Mouse (Mus musculus): ENCODE data around the gene Esrrg.

The Esrrg gene

DNA sequence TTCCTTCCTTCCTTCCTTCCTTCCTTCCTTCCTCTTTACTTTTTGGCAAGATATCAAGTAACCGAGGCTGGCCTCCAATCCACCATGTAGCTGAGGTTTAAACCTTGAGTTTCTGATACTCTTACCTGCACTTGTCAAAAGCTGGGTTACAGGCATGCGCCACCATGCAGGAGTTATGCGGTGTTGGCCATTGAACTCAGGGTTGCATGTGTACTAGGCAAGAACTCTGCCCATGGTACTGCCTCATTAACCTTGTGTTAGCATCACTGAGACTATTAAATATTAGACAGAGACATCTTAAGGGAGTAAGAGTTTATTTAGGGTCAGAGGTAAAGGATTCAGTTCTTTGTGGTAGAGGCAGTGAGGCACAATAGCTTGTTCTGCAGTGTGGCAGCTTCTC is 161.6 kb downstream of the Esrrg start:
- DNase-seq (ENCODE audit: low spot score in 2 of 2) = no peak

DNA sequence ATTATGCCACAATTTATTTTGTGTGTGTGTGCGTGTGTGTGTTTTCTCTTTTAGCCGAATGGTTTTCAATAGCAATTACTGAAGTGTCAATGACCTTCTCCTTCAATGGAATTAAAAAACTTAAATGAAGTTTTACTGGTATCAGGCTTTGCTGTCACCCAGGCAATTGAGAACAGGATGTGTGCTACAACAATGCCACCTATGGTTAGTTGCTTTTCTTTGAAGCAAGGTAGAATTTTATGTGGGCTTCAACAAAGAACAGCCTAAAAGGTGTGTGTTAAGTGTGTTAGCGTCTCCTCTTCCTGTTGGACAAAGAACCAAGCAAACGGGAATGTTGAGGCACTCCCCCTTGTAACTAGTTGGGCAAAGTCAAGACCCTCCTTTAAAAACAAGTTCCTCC is 162.5 kb downstream of the Esrrg start:
- DNase-seq (ENCODE audit: low spot score in 2 of 2) = no peak

DNA sequence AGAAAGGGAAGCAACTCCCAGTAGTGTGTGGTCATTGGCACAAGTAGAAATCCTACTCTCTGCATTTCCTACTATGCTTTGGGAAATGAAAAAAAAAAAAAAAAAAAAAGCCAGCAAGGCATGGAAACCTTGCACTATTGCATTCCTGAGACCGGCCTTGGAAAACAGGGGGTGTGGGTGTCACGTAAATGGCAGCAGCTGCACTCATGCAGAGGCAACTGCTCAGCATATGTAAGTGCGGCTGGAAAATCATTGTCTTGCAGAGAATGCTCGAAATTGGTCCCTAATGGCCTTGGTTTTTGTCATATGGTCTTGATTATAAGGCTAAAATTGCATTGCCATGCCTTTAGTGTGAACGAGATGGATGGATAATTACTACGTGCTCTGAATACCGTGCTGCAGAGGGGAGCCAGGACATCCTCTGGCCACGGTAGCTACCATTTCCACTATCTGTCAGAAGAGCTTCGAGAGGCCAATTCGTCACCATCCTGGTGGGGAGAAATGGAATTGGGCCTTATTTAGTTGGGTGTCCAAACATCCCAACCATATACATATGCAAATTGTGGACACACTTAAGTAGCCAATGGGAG is 171.1 kb downstream of the Esrrg start:
- DNase-seq (ENCODE audit: low spot score in 2 of 2) = no peak

DNA sequence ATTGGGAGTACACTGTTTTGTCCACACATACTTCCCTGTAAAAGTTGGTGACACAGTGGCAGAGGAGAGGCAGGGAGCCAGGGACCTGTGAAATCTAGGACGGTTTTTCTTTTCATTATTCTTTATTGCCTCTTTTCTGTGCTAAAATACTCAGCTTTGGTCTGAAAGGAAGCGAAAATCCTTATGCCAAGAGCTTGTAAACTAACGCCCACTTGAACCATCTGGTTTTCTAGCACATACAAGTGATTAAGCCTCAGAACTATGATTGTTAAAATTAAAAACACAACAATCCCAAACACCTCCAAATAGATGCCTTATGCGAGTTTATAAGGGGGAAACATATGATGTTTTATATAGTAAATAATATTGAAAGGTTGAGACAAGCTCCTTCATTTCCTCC is 176.6 kb downstream of the Esrrg start:
- no peak for DNase-seq (ENCODE audit: low spot score in 2 of 2)

DNA sequence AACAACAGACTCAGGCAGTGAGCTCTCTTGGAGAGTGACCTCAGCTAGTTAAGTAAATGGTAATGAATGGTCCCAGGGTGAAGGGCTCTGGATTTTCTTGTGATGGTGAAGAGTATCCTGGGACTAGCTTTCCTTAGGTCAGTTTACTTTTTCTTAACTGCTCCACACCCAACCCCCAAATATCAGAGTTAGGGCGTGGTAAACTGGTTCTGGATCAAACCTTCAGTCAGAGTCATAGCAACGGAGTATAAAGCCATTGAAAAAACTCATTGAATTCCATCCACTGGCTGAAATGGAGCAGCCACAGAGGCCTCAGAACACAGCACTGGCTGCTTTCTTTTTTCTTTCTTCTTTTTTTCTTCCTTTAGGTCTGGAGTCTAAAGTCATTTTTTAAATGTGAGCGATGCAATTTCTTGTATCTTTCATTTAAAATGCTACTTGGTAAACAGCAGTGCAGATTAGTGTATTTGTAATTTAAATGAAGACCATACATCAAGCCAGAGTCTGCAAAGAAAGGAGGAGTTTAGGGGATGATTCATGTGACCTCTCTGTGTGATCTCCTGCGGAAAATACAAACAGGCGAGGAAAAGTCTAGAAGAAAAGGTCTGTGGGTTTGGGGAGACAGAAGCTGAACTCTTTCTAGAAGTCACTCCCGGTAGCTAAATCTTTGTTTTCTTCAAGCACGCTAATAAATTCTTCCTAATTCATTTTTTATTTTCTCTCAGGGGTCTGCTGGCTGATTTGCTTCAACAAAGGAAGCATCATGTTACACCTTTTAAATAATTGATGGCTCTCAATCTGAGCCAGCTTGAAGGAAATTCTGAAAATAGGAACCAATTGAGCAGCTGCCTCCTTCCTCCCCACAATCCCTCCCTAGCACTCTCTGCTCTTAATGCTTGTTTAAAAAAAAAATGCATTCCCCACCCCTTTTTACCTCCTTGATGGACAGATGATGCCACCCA is 178.7 kb downstream of the Esrrg start:
- no peak for DNase-seq (ENCODE audit: low spot score in 2 of 2)

DNA sequence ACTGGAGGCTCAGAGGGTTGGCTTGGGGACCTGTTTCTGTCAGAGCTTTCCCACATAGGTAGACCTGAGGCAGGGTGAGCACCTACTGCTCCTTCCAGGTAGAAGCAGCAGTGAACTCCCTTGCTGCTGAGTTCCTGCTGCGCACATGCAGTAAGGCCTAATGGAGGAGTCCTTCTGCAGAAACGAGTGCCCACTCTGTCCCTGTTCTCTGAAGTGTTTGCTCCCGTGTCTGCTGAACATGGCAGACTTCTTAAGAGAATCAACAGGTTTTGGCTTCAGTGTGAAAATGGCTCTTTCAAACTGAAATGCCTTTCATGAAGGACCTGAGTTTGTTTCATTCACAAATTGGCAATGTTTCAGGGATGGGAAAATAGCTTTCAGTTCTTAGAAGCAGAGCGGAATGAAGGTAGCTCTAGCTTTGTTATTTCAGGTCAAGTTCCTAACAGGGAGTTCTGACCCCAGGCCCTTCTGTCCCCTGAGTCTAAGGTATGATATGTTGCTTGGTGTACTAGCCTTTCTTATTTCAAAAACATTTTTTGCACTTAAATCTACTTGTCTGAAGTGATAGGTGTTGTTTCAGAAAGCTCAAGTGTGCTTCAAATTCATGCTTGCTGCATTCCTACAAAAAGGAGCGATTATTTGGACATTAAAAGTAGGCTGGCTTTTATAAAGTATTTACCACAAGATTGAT is 185.8 kb downstream of the Esrrg start:
- DNase-seq (ENCODE audit: low spot score in 2 of 2) = no peak

- no peak for DNase-seq (ENCODE audit: low spot score in 2 of 2)
Measured at GRCm38 (mm10) chr1:187795551-187795950, 187.0 kb downstream of the Esrrg start.

GRCm38 (mm10) chr1:187799300-187799699 is 190.7 kb downstream of the Esrrg start:
- no peak for DNase-seq (ENCODE audit: low spot score in 2 of 2)

- DNase-seq (ENCODE audit: low spot score in 2 of 2) = no peak
Measured at GRCm38 (mm10) chr1:187800761-187801160, 192.2 kb downstream of the Esrrg start.

GRCm38 (mm10) chr1:187803566-187803965 is 195.0 kb downstream of the Esrrg start:
- no peak for DNase-seq (ENCODE audit: low spot score in 2 of 2)

- DNase-seq (ENCODE audit: low spot score in 2 of 2) = no peak
Measured at GRCm38 (mm10) chr1:187803997-187804396, 195.4 kb downstream of the Esrrg start.

DNA sequence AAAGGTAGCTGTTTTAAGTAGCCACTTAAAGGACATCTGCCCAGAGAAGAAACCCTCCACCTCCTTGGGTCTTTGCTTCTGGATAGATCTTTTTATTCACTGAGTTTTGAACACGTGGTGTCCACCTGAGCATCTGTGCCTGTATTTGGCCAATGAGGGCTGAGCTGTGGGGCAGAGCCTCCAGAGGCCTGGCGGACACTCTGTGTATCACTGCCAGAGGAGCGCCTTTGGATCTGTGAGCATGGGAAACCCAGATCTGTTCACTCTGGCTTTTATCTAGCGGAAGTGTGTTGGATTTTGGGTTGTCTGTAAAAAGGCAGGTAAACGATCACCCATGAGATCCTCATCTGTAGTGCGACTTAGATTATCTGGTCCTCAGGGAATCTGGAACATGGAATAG is 196.4 kb downstream of the Esrrg start:
- DNase-seq (ENCODE audit: low spot score in 2 of 2) = no peak

GRCm38 (mm10) chr1:187807477-187808390 is 199.1 kb downstream of the Esrrg start:
- no peak for DNase-seq (ENCODE audit: low spot score in 2 of 2)

- no peak for DNase-seq (ENCODE audit: low spot score in 2 of 2)
Measured at GRCm38 (mm10) chr1:187808391-187808922, 199.9 kb downstream of the Esrrg start.

GRCm38 (mm10) chr1:187809546-187809945 is 201.0 kb downstream of the Esrrg start:
- no peak for DNase-seq (ENCODE audit: low spot score in 2 of 2)

- no peak for DNase-seq (ENCODE audit: low spot score in 2 of 2)
Measured at GRCm38 (mm10) chr1:187819406-187819805, 210.8 kb downstream of the Esrrg start.

DNA sequence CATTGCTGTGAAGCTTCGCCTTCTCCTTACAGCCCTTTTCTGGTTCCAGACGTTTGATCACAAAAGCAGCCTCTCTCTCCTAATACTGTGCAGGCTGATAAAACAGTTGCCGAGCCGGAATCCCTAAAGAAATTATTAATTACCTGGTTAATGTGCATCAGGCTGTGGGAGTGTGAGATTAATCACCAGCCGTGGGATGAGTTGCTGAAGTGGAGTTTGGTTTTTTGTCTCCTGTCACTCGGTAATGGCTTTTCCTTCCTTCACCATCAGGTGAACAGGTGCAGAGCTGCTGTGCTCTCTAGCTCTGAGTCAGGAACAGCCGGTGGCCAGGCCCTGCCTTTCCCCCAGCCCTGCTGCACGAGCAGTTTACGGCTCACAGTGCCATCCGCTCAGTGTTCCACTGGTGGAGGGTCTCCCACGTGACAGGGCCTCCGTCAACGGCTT is 212.8 kb downstream of the Esrrg start:
- no peak for DNase-seq (ENCODE audit: low spot score in 2 of 2)

DNA sequence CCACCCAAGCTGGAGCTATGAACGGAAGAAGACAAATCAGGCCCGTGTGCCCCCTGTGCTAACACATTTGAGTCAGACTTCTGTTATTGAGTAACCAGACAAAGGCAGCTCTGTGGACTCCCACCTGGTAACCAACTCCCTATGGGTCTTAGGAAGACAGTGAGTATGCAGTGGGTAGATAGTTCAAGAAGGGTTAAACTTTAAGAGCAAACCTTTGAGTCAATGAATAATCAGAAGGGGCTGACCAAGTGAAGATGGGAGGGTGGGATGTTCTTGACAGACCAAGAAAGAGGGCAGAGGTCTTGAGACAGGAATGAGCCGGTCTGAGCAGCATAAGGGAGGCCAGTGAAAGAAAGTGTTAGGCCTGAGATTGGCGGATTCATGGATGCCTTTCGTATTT is 214.8 kb downstream of the Esrrg start:
- DNase-seq (ENCODE audit: low spot score in 2 of 2) = no peak

- DNase-seq (ENCODE audit: low spot score in 2 of 2) = no peak
Measured at GRCm38 (mm10) chr1:187825421-187826097, 217.0 kb downstream of the Esrrg start.

- DNase-seq (ENCODE audit: low spot score in 2 of 2) = no peak
Measured at GRCm38 (mm10) chr1:187826140-187826539, 217.5 kb downstream of the Esrrg start.

- no peak for DNase-seq (ENCODE audit: low spot score in 2 of 2)
Measured at GRCm38 (mm10) chr1:187826869-187827268, 218.3 kb downstream of the Esrrg start.
